36 mouse cellular contexts compared by ENCODE assay signal in genomic region chr5:13988023-13988422, GRCm38 (mm10).
"Had no signal": no experiment of that assay in that cellular context is flagged by ENCODE, and none has a peak within 500 bp of the region (broad histone marks: within the 10 kb centered on the region; RNA-seq: fewer than 3 reads in every experiment).

No protein-coding gene starts in this region.

- H3K27ac ChIP-seq: heart, adult 2 months; heart, embryonic 10.5 days; heart, embryonic 13.5 days; heart, embryonic 15.5 days; hindbrain, embryonic 10.5 days; hindbrain, embryonic 12.5 days; hindbrain, embryonic 13.5 days; hindbrain, embryonic 14.5 days; hindbrain, embryonic 15.5 days; hindbrain, postnatal 0 days; intestine, embryonic 15.5 days; kidney, embryonic 15.5 days; kidney, postnatal 0 days; layer of hippocampus, adult 2 months had no signal

- ATAC-seq: hindbrain, embryonic 16.5 days; hindbrain, postnatal 0 days; inflammation-experienced regulatory T-cells, adult 6 months; intestine, embryonic 15.5 days; intestine, embryonic 16.5 days; intestine, postnatal 0 days had no signal

- H3K4me3 ChIP-seq: heart, adult 2 months; heart, embryonic 10.5 days; heart, embryonic 12.5 days; heart, embryonic 13.5 days; heart, embryonic 15.5 days; hindbrain, embryonic 10.5 days; hindbrain, embryonic 12.5 days; hindbrain, embryonic 13.5 days; hindbrain, embryonic 15.5 days; intestine, embryonic 15.5 days; kidney, embryonic 15.5 days; layer of hippocampus, adult 2 months had no signal

- H3K9ac ChIP-seq: heart, embryonic 12.5 days; heart, embryonic 13.5 days; heart, embryonic 15.5 days; hindbrain, embryonic 12.5 days; hindbrain, embryonic 13.5 days; hindbrain, embryonic 14.5 days; hindbrain, embryonic 15.5 days; intestine, embryonic 15.5 days; kidney, embryonic 15.5 days had no signal

- H3K4me1 ChIP-seq: heart, embryonic 15.5 days; hindbrain, embryonic 10.5 days; hindbrain, embryonic 12.5 days; hindbrain, embryonic 13.5 days; hindbrain, embryonic 15.5 days; intestine, embryonic 15.5 days had no signal

- H3K9me3 ChIP-seq: heart, embryonic 10.5 days; heart, embryonic 12.5 days; heart, embryonic 13.5 days; heart, embryonic 15.5 days; hindbrain, embryonic 10.5 days; hindbrain, embryonic 12.5 days; hindbrain, embryonic 13.5 days; hindbrain, embryonic 15.5 days; intestine, embryonic 15.5 days; kidney, embryonic 15.5 days had no signal

- H3K27me3 ChIP-seq: heart, embryonic 12.5 days; heart, embryonic 13.5 days; heart, embryonic 15.5 days; hindbrain, embryonic 12.5 days; hindbrain, embryonic 13.5 days; hindbrain, embryonic 15.5 days; intestine, embryonic 15.5 days; kidney, embryonic 15.5 days had no signal

- DNase-seq: heart, adult 18-20 months; heart, adult 2 months; heart, postnatal 10 days; heart, postnatal 14 days; heart, postnatal 36 days; heart, postnatal 4 days; kidney, adult 11 months; kidney, adult 18-20 months; kidney, adult 2 months; kidney, adult 8-10 months; kidney, adult 9 months; kidney, postnatal 10 days; kidney, postnatal 14 days; kidney, postnatal 25 days; kidney, postnatal 36 days; kidney, postnatal 4 days; layer of hippocampus, adult 9-11 months had no signal

- H3K4me2 ChIP-seq: heart, embryonic 11.5 days; heart, embryonic 12.5 days; heart, embryonic 13.5 days; heart, embryonic 15.5 days; hindbrain, embryonic 12.5 days; hindbrain, embryonic 13.5 days; hindbrain, embryonic 14.5 days; hindbrain, embryonic 15.5 days; intestine, embryonic 15.5 days; kidney, embryonic 15.5 days had no signal

- H3K36me3 ChIP-seq: heart, embryonic 10.5 days; heart, embryonic 12.5 days; heart, embryonic 13.5 days; heart, embryonic 15.5 days; hindbrain, embryonic 10.5 days; hindbrain, embryonic 12.5 days; hindbrain, embryonic 13.5 days; hindbrain, embryonic 15.5 days; intestine, embryonic 15.5 days; kidney, embryonic 15.5 days had no signal
